Mouse (Mus musculus) effector memory CD4-positive, alpha-beta T cell, adult 7 months (primary cell): ENCODE measurements around the gene Rpp14. TPM values are rescaled to one million over a fixed set of nuclear protein-coding genes. Genes with fewer than 3 reads are reported as not detected.

ENCODE experiments used
- polyA plus RNA-seq: library from polyadenylated mRNA; unstranded; fragments of 100-300 nt; shearing (Covaris generic); gene quantifications from one replicate; pipeline ENCODE4 v1.2.1, GENCODE M21; 2017

Gene Rpp14
- polyA plus RNA-seq = 27.8 TPM

DNA sequence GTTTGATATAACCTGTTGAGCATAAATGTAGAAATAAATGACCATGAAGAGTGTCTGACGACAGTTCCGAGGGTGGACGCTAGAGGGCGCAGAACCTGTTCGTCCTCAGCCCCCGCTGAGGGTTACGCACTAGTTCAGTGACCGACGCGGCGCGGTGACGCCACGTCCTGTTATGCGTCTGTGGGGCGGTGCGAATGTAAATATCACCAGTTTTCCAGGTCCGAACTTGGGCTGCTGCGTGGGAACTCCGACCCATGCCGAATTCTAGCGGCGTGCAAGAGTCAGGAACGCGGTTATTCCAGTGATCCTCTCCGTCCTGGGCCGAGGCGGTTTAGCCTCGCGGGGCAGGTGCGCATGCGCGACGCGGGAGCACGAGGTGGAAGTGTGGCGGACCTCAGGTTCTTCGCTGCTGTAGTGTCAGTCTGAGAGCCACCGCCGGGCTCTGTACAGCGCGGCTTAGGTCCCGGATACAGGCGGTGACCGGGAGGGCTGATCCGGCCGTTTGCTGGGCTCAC lies at the start of gene Rpp14:
Gene Rpp14 (plus strand): TSS at position 203 of the 515 bp plus-strand sequence.

DNA sequence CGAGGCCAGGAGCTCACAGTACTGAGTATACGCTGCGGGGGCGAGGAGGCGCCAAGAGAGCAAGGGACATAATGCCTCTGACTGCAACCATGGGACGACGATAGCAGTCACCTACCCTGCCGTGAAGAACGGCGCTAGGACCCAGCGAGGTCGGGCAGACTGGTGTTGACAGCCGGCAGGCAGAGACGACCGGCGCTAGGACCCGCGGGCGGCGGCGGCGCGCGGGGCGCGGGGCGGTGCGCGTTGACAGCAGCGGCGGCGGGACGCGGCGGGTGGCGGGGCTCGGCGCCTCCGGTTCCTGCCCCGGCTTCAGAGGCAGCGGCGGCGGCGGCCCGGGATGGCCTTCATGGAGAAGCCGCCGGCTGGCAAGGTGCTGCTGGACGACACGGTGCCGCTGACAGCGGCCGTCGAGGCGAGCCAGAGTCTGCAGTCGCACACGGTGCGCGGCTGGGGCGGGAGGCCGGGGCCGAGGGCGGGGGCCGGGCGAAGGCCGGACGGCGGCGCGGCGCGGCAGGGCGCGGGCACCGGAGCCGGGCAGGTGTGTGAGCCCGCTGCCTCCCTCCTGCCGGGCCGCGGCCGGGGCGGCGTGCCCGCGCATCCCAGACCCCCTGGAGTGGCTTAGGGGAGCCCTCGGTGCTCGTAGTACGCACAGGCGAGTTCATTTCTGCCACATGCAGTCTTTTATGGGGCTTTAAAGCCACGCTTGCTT lies 18.0 kb downstream of the Rpp14 start, which contains the start of gene Pxk:
Gene Pxk (plus strand): TSS at position 234 of the 709 bp plus-strand sequence.

Other genes with a start within 250 kb of the Rpp14 start
- not detected for gene Gm45521, start 123.1 kb upstream of the Rpp14 start, polyA plus RNA-seq
- 1.0 TPM for gene Dnase1l3, start 85.8 kb upstream of the Rpp14 start, polyA plus RNA-seq
- 27.8 TPM for gene Abhd6, start 77.5 kb upstream of the Rpp14 start, polyA plus RNA-seq
- 53.0 TPM for gene Pxk, start 17.8 kb downstream of the Rpp14 start, polyA plus RNA-seq
- 149 TPM for gene Pdhb, start 92.7 kb downstream of the Rpp14 start, polyA plus RNA-seq
- gene Kctd6, start 133.8 kb downstream of the Rpp14 start, polyA plus RNA-seq = 15.5 TPM
- not detected for gene Acox2, start 179.0 kb downstream of the Rpp14 start, polyA plus RNA-seq
- gene Fam107a, start 237.7 kb downstream of the Rpp14 start, polyA plus RNA-seq = 0.23 TPM